Mouse (Mus musculus) layer of hippocampus, adult 18-20 months (tissue): ENCODE results near the gene Tuba1c. TPM values are rescaled to one million over a fixed set of nuclear protein-coding genes. Genes with fewer than 3 reads are reported as not detected.

ENCODE experiments used
- microRNA-seq, 2 experiments: library from miRNA; unstranded; fragments of <30 nt; microRNA quantifications; one replicate each; pipeline ENCODE4 v1.2.0; 2021
- total RNA-seq, 2 experiments: library from RNA; stranded (reverse); gene quantifications; 2 replicates each; pipeline ENCODE4 v1.2.3; 2021

Gene Tuba1c
- total RNA-seq, 2 experiments from 2014 or later = 48.9 to 55.6 TPM

Small RNA genes lying within 50 kb of the gene (microRNA-seq; reads per million reads assigned to microRNA genes)
- gene Mir6960 = 0 to 0.20 reads per million in 2 experiments

Other genes starting within 250 kb of the Tuba1c start
- gene Wnt1, start 240.0 kb upstream of the Tuba1c start, total RNA-seq = not detected
- gene Ddn, start 220.4 kb upstream of the Tuba1c start, total RNA-seq = 1,000 to 10,000 TPM; 1,780 to 1,859 TPM
- gene Prkag1, start 198.4 kb upstream of the Tuba1c start, total RNA-seq = 10 to 100 TPM; 50.6 to 51.1 TPM
- gene Kmt2d, start 158.7 kb upstream of the Tuba1c start, total RNA-seq = 100 to 1,000 TPM in 1 of 2 experiments, 10 to 100 TPM in 1; 89.1 to 103 TPM
- gene Rhebl1, start 135.4 kb upstream of the Tuba1c start, total RNA-seq = 1 to 10 TPM; 5.7 to 6.3 TPM
- gene Dhh, start 131.4 kb upstream of the Tuba1c start, total RNA-seq = under 1 TPM; 0.08 to 0.15 TPM
- gene Lmbr1l, start 111.7 kb upstream of the Tuba1c start, total RNA-seq = 10 to 100 TPM; 13.7 to 14.0 TPM
- gene Tuba1b, start 95.3 kb upstream of the Tuba1c start, total RNA-seq = 100 to 1,000 TPM; 448 to 490 TPM
- gene Gm49450, start 76.3 kb upstream of the Tuba1c start, total RNA-seq = not detected
- 100 to 1,000 TPM; 699 to 750 TPM for gene Tuba1a, start 76.2 kb upstream of the Tuba1c start, total RNA-seq
- gene Prph, start 25.3 kb downstream of the Tuba1c start, total RNA-seq = 1 to 10 TPM in 1 of 2 experiments, under 1 TPM in 1; 0.61 to 1.1 TPM
- gene Troap, start 44.7 kb downstream of the Tuba1c start, total RNA-seq = under 1 TPM in 1 of 2 experiments, not detected in 1; 0.72 TPM
- not detected for gene C1ql4, start 57.9 kb downstream of the Tuba1c start, total RNA-seq
- under 1 TPM; 0.20 to 0.27 TPM for gene Dnajc22, start 63.3 kb downstream of the Tuba1c start, total RNA-seq
- gene Spats2, start 96.0 kb downstream of the Tuba1c start, total RNA-seq = 10 to 100 TPM; 30.1 to 31.4 TPM
- gene Kcnh3, start 195.0 kb downstream of the Tuba1c start, total RNA-seq = 10 to 100 TPM; 91.0 to 91.6 TPM
- gene Mcrs1, start 222.1 kb downstream of the Tuba1c start, total RNA-seq = 10 to 100 TPM; 77.2 to 78.3 TPM